Mouse (Mus musculus) heart, embryonic 11.5 days (tissue): Measurements from ENCODE around the gene Hnrnpc. TPM values are rescaled to one million over a fixed set of nuclear protein-coding genes. Genes with fewer than 3 reads are reported as not detected.
A peak's percentile ranks its signal among the peaks of the same experiment; 100 is the strongest.

Experiments used
- ATAC-seq: fragments of 200-750 bp; cut with Nextera tagmentation; replicated peaks from 2 replicates; pipeline ENCODE4 v1.8.0; 2017; ENCODE audit warnings: moderate library complexity; ENCODE audit not compliant: insufficient number of reproducible peaks, low FRiP score, low TSS enrichment
- H3K27ac ChIP-seq: fragments of 300-500 bp; sonication (generic); 2 replicates; pipeline ENCODE4 v1.5.1; 2014; ENCODE audit warnings: mild to moderate bottlenecking, low read depth, low read length
- H3K27me3 ChIP-seq: fragments of 300-500 bp; sonication (generic); 2 replicates; pipeline ENCODE4 v1.6.1; 2014; ENCODE audit warnings: mild to moderate bottlenecking, low read length, mixed read lengths; ENCODE audit not compliant: control insufficient read depth, insufficient read depth
- H3K36me3 ChIP-seq: fragments of 300-500 bp; sonication (generic); 2 replicates; pipeline ENCODE4 v1.6.1; 2014; ENCODE audit warnings: mild to moderate bottlenecking, low read length, moderate library complexity, mixed read lengths; ENCODE audit not compliant: control insufficient read depth, insufficient read depth
- H3K4me1 ChIP-seq: fragments of 300-500 bp; sonication (generic); 2 replicates; pipeline ENCODE4 v1.6.1; 2014; ENCODE audit warnings: low read length; ENCODE audit not compliant: control insufficient read depth, insufficient read depth
- H3K4me2 ChIP-seq: fragments of 300-500 bp; sonication (generic); 2 replicates; pipeline ENCODE4 v1.6.1; 2014; ENCODE audit warnings: mild to moderate bottlenecking, moderate library complexity
- H3K4me3 ChIP-seq: fragments of 300-500 bp; sonication (generic); 2 replicates; pipeline ENCODE4 v1.5.1; 2014; ENCODE audit warnings: low read depth, low read length
- H3K9ac ChIP-seq: fragments of 300-500 bp; sonication (generic); 2 replicates; pipeline ENCODE4 v1.6.1; 2014; ENCODE audit warnings: mild to moderate bottlenecking, low read depth, low read length, moderate library complexity
- H3K9me3 ChIP-seq: fragments of 300-500 bp; sonication (generic); replicated peaks from 2 replicates; pipeline ENCODE4 v1.6.1; 2016; ENCODE audit warnings: low read length; ENCODE audit not compliant: control insufficient read depth
- WGBS: fragments of 180-500 bp; shearing (Covaris S2); extraction: QIAGEN DNeasy Blood & Tissue Kit; methylation state at CpG from one replicate; pipeline ENCODE4 v1.1.7; 2014; ENCODE audit not compliant: insufficient replicate concordance; 5-methylcytosine and 5-hydroxymethylcytosine counted together
- polyA plus RNA-seq: library from polyadenylated mRNA; unstranded; fragments of >200 nt; fragmentation: Nextera tagmentation; extraction: Ambion mirVana; gene quantifications from 2 replicates; pipeline ENCODE4 v1.2.1, GENCODE M21; 2014

The Hnrnpc gene
- polyA plus RNA-seq, 1 experiment from 2014 or later = 456 TPM

DNA sequence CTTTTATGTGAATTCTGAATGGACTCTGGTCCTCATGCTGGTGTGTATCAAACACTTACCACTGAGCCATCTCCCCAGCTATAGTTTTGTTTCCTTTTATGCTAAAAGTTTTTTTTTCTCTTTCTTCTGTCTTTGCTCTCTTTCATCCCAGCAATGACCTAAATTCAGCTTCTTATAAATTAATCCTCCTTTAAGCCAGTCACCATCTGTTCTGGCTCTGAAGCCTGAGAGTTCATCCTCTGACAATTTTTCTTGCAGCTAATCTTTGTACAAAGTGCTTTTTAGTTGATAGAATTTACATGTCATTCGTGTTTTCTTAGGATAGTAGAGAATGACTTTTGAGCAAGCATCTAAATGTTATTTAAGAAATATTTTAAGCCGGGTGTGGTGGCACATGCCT, 4.2 kb upstream of the Hnrnpc start:
- 76% methylated on average over 2 of the region's 2 CpGs for WGBS
- ATAC-seq = no peak
- Histone ChIP-seq H3K4me1 (peaks cover 2% of the 10 kb centered on the region; the same call in 1 of the 2 replicates), H3K4me3 (no peak overlapping the region), H3K9ac (no peak overlapping the region), H3K36me3 (no peaks in the 10 kb centered on the region), H3K4me2 (no peak overlapping the region), H3K27ac (no peak overlapping the region), H3K9me3 (no peaks in the 10 kb centered on the region), H3K27me3 (no peaks in the 10 kb centered on the region)

DNA sequence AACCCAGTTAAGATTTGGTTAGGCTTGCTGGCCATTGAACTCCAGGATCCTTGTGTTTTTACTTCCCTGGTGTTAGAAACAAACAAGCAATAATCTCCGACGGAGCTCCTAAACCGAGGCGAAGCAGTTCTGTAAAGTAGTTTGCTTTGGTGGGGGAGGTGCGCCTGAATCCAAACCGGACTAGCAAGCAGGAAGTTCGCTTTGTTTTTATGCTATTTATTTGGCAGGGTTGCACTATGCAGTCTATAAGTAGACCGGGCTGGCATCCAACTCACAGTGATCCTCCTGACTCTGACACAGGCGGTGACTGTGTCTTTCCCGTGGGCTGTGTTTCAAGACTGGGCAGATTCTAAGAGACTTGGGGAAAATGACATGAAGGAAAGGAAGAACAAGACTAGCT, 2.9 kb upstream of the Hnrnpc start:
- Histone ChIP-seq H3K9me3 (no peaks in the 10 kb centered on the region), H3K27ac (peak overlapping the region; percentile 41; the same call in 1 of the 2 replicates), H3K9ac (no peak overlapping the region), H3K4me1 (peaks cover 2% of the 10 kb centered on the region; the same call in 1 of the 2 replicates), H3K4me3 (no peak overlapping the region), H3K36me3 (peaks cover 3% of the 10 kb centered on the region; the same call in 1 of the 2 replicates), H3K4me2 (peak overlapping the region; percentile 12; the same call in 1 of the 2 replicates), H3K27me3 (no peaks in the 10 kb centered on the region)
- WGBS = 27% methylated on average over 10 of the region's 10 CpGs
- ATAC-seq = no peak

DNA sequence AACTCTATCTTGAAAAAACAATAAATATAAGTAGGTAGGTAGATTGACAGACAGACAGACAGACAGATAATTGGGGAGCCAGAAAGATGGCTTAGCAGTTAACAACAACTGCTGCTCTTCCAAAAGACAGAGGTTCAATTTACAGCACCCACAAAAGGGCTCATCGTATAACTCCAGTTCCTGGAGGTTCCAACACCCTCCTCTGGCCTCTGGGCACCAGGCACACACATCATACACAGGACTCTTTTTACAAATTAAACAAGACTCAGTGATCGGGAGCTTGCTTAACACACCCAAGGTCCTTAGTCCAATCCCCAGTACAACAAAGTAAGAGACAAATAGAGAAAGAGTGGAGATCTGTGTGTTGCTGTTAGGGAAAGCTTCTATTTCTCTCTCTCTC, 1.5 kb upstream of the Hnrnpc start:
- Histone ChIP-seq H3K4me2 (no peak overlapping the region), H3K4me3 (no peak overlapping the region), H3K4me1 (peaks cover 5% of the 10 kb centered on the region; the same call in 1 of the 2 replicates), H3K9me3 (no peaks in the 10 kb centered on the region), H3K27ac (no peak overlapping the region), H3K9ac (no peak overlapping the region), H3K36me3 (peaks cover 3% of the 10 kb centered on the region; the same call in 1 of the 2 replicates), H3K27me3 (no peaks in the 10 kb centered on the region)
- ATAC-seq = no peak
- WGBS = 77% methylated on average over 2 of the region's 2 CpGs

- Histone ChIP-seq H3K27ac (peak overlapping the region; percentile 91), H3K4me2 (peak overlapping the region; percentile 73), H3K36me3 (peaks cover 3% of the 10 kb centered on the region; the same call in 1 of the 2 replicates), H3K27me3 (no peaks in the 10 kb centered on the region), H3K9ac (peak overlapping the region; percentile 79), H3K4me3 (peak overlapping the region; percentile 43), H3K9me3 (no peaks in the 10 kb centered on the region), H3K4me1 (peaks cover 5% of the 10 kb centered on the region; the same call in 1 of the 2 replicates)
- ATAC-seq = peak; percentile 2; the same call in 1 of the 2 replicates
- WGBS = 38% methylated on average over 7 of the region's 7 CpGs
Measured at GRCm38 (mm10) chr14:52104677-52105285, 953 bp upstream of the Hnrnpc start.

DNA sequence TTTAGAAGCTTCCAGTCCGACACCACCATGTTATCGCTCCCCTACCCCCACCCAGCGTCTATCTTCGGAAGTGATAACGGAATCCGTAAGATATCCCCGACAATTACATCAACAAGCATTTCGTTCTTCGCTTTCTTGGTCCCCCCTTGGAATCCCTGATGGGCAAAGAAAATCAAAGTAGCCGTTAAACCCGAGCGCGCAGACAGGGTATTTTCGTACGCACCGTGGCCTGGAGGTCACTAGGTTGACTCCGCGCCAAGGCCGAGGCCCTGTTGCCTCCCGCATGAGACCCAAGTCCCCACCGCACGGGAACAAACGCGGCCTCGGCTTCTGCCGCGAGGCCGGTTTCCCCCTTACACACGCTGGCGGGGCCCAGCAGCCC, 363 bp downstream of the Hnrnpc start:
- H3K4me3 ChIP-seq = peak overlapping the region; percentile 96
- peak; percentile 20; the same call in 1 of the 2 replicates for ATAC-seq
- peaks cover 3% of the 10 kb centered on the region; the same call in 1 of the 2 replicates for H3K36me3 ChIP-seq
- H3K9me3 ChIP-seq = no peaks in the 10 kb centered on the region
- H3K27ac ChIP-seq = peak overlapping the region; percentile 98
- H3K9ac ChIP-seq = peak overlapping the region; percentile 100
- under 1% methylated on average over 30 of the region's 30 CpGs for WGBS
- no peaks in the 10 kb centered on the region for H3K27me3 ChIP-seq
- peaks cover 5% of the 10 kb centered on the region; the same call in 1 of the 2 replicates for H3K4me1 ChIP-seq
- peak overlapping the region; percentile 66 for H3K4me2 ChIP-seq

- H3K27ac ChIP-seq = no peak overlapping the region
- ATAC-seq = no peak
Measured at GRCm38 (mm10) chr14:52101285-52102157, 2.3 kb downstream of the Hnrnpc start.

DNA sequence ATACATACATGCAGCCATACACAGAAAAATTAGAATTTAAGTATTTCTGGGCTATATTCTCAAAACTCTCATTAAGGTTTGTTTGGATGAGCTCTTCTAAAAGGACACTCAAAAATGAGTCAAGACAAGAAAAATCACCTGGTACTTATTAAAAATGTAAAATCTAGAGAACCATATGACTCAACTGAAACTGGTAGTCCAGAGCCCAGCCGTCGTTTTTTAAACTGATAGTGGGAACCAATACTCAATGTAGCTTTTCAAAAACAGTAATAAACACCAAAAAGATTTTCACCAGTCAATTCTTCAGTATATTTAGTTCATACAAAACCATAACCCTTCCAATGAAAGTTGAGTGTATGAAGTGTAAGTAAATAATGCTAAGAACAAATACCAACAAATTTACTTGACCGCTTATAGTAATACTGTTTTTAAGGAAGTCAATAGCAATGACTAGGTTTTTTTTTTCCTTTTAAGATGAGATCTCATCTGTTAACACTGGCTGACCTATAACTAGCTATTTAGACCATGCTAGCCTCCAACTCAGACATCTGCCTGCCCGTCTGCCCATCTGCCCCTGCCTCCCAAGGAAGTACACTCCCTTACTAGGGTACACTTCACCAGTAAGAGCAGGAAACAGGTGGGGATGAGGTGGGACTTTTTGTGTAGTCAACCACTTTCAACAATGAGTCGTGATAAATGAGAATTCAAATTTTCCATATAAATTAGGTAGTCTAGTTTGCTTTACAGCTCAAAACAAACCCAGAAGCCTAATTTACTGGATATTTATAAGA, 3.5 kb downstream of the Hnrnpc start:
- WGBS = 74% methylated on average over 5 of the region's 5 CpGs
- no peak for ATAC-seq
- Histone ChIP-seq H3K36me3 (peaks cover 9% of the 10 kb centered on the region), H3K4me3 (no peak overlapping the region), H3K4me1 (peaks cover 3% of the 10 kb centered on the region; the same call in 1 of the 2 replicates), H3K27me3 (no peaks in the 10 kb centered on the region), H3K9me3 (no peaks in the 10 kb centered on the region), H3K9ac (no peak overlapping the region), H3K27ac (no peak overlapping the region), H3K4me2 (peak overlapping the region; percentile 35; the same call in 1 of the 2 replicates)

More at GRCm38 (mm10) chr14:52101285-52102157, 2.3 kb downstream of the Hnrnpc start:
- Histone ChIP-seq H3K27me3 (no peaks in the 10 kb centered on the region), H3K36me3 (peaks cover 7% of the 10 kb centered on the region; the same call in 1 of the 2 replicates), H3K4me3 (peak overlapping the region; percentile 96; the same call in 1 of the 2 replicates), H3K9ac (no peak overlapping the region), H3K4me1 (peaks cover 3% of the 10 kb centered on the region; the same call in 1 of the 2 replicates), H3K9me3 (no peaks in the 10 kb centered on the region), H3K4me2 (peak overlapping the region; percentile 66)
- WGBS = 76% methylated on average over 1 of the region's 1 CpGs

- no peak overlapping the region for H3K4me2 ChIP-seq
- H3K27me3 ChIP-seq = no peaks in the 10 kb centered on the region
- no peaks in the 10 kb centered on the region for H3K9me3 ChIP-seq
- WGBS = 77% methylated on average over 2 of the region's 2 CpGs
- no peak overlapping the region for H3K4me3 ChIP-seq
- no peak for ATAC-seq
- H3K36me3 ChIP-seq = peaks cover 10% of the 10 kb centered on the region
- H3K9ac ChIP-seq = no peak overlapping the region
- H3K4me1 ChIP-seq = peaks cover 3% of the 10 kb centered on the region; the same call in 1 of the 2 replicates
- no peak overlapping the region for H3K27ac ChIP-seq
Measured at GRCm38 (mm10) chr14:52099563-52099962, 4.3 kb downstream of the Hnrnpc start.
